Mouse (Mus musculus) kidney, postnatal 14 days (tissue): ENCODE results near the gene Ldha.
A peak's percentile ranks its signal among the peaks of the same experiment; 100 is the strongest.
"Not testable (repeated sequence)": the region's sequence is repeated elsewhere in the genome, so short reads cannot be mapped to it uniquely, and the experiment has no call there.

Experiments
- DNase-seq: peaks from one replicate; pipeline ENCODE4 v3.0.0; 2022; ENCODE audit warnings: mixed read lengths

Ldha gene

GRCm38 (mm10) chr7:46840787-46841525 is at the start of gene Ldha:
Gene Ldha, plus strand, starts transcription at chr7:46841475.
- DNase-seq: no peak

- peak; percentile 29 for DNase-seq
These were observed 47.4 kb upstream of the Ldha start for GRCm38 (mm10) chr7:46793871-46794270.

- DNase-seq: peak; percentile 98
These were observed 45.7 kb upstream of the Ldha start, which contains the start of the genes Hps5 and Gtf2h1 for GRCm38 (mm10) chr7:46795287-46796205. Gene Hps5, minus strand, starts transcription at chr7:46796064. Gene Gtf2h1, plus strand, starts transcription at chr7:46796103.

- DNase-seq: no peak
These were observed 45.0 kb upstream of the Ldha start for GRCm38 (mm10) chr7:46796206-46796679.

- no peak for DNase-seq
These were observed 44.5 kb upstream of the Ldha start for GRCm38 (mm10) chr7:46796779-46797178.

GRCm38 (mm10) chr7:46810325-46810724 is 30.9 kb upstream of the Ldha start:
- no peak for DNase-seq

GRCm38 (mm10) chr7:46814012-46814411 is 27.3 kb upstream of the Ldha start:
- no peak for DNase-seq

GRCm38 (mm10) chr7:46820876-46821632 is 20.2 kb upstream of the Ldha start:
- peak; percentile 55 for DNase-seq

- peak; percentile 69 for DNase-seq
These were observed 14.1 kb upstream of the Ldha start for GRCm38 (mm10) chr7:46827046-46827802.

- DNase-seq: no peak
These were observed 13.5 kb upstream of the Ldha start for GRCm38 (mm10) chr7:46827803-46828184.

GRCm38 (mm10) chr7:46829911-46830310 is 11.4 kb upstream of the Ldha start:
- no peak for DNase-seq

GRCm38 (mm10) chr7:46830799-46831590 is 10.3 kb upstream of the Ldha start:
- peak; percentile 51 for DNase-seq

- DNase-seq: no peak
These were observed 9.6 kb upstream of the Ldha start for GRCm38 (mm10) chr7:46831693-46832092.

GRCm38 (mm10) chr7:46832112-46832810 is 9.0 kb upstream of the Ldha start:
- DNase-seq: not testable (repeated sequence)

- DNase-seq: peak; percentile 88
These were observed 8.0 kb upstream of the Ldha start for GRCm38 (mm10) chr7:46833266-46833665.

GRCm38 (mm10) chr7:46833670-46834255 is 7.5 kb upstream of the Ldha start:
- no peak for DNase-seq

GRCm38 (mm10) chr7:46834994-46835610 is 6.2 kb upstream of the Ldha start:
- DNase-seq: peak; percentile 48

- no peak for DNase-seq
These were observed 4.9 kb upstream of the Ldha start for GRCm38 (mm10) chr7:46836357-46836756.

GRCm38 (mm10) chr7:46837073-46837472 is 4.2 kb upstream of the Ldha start:
- no peak for DNase-seq
